Mouse (Mus musculus): Measurements from ENCODE around the gene Nav2. TPM values are rescaled to one million over a fixed set of nuclear protein-coding genes. Genes with fewer than 3 reads are reported as not detected.

Nav2 gene
- polyA plus RNA-seq, 1 experiment from 2014 or later, result 5.8 TPM

DNA sequence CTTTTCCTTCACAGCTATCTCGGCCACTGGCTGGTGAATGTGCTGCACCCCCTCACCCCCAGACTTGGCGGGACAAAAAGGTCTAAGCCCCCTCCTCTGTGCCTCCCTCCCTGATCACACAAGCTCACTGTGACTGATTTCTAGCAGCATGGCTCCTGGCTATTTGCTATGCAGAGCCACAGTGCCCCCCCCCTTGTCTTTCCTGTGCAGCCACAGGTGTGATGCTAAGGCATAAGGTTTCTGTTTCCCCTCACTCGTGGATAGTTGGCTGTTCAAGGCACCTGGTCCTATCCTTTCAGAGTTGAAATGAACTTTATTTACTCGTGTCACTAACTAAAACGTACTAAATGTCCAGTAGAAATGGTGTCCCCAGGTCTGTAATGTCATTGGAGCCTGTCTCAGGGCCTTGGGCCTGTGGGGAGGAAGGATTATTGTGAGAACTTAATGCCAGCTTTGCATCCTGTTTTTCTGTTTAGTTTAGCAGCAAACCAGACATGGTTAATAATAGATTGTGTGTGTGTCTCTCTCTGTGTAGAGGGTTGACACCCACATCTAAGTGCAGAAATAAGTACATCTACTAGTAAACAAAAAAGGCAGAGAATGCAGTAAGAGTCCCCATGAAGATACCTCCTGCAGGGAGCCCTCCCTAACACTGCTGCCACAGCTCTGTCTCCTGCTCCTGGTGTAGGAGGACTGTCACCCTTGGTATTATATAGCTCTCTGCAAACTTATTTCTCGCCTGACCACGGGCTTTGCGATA is 7.9 kb upstream of the Nav2 start:
- Histone ChIP-seq H3K4me1 (replicated peaks; ENCODE audit: control insufficient read depth, insufficient read depth, low read length) (no peaks in the 10 kb centered on the region), H3K4me2 (replicated peaks; ENCODE audit: low read depth) (no peak overlapping the region), H3K9ac (ENCODE audit: low read depth, low read length) (no peak overlapping the region), H3K27me3 (replicated peaks; ENCODE audit: control insufficient read depth, insufficient read depth, low read length) (no peaks in the 10 kb centered on the region), H3K36me3 (ENCODE audit: control insufficient read depth, insufficient read depth) (no peaks in the 10 kb centered on the region), H3K9me3 (ENCODE audit: control insufficient read depth) (no peaks in the 10 kb centered on the region), H3K27ac (ENCODE audit: low read depth, low read length) (no peak overlapping the region), H3K4me3 (ENCODE audit: low read depth, low read length) (no peak overlapping the region)
- no peak for ATAC-seq
- no peak for TF ChIP-seq CTCF (IDR thresholded peaks at IDR 0.05; ENCODE audit: low read depth)
- 69% methylated on average over 8 of the region's 8 CpGs for WGBS

DNA sequence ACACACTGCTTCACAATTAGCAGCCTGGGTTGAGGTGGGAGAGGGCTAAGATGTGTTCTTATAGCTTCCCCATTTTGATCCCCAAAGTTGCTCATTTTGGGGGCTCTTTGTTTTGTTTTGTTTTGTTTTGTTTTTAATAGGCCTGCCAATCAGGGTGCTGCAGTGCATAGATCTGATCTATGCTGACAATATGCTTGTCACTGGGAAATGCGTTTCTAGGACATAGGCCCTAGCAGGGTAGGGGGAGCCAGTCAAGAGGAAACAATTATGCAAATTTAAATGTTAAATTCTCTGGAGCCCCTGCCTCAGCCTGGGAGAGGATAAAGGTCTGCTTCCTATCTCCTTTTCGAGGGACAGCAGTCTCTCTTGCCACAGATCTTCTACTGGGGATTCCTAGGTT is 6.1 kb upstream of the Nav2 start:
- H3K4me3 ChIP-seq (ENCODE audit: low read depth, low read length), result no peak overlapping the region
- no peak overlapping the region for H3K9ac ChIP-seq (ENCODE audit: low read depth, low read length)
- H3K27me3 ChIP-seq (replicated peaks; ENCODE audit: control insufficient read depth, insufficient read depth, low read length), result no peaks in the 10 kb centered on the region
- TF ChIP-seq CTCF (IDR thresholded peaks at IDR 0.05; ENCODE audit: low read depth), result no peak
- no peaks in the 10 kb centered on the region for H3K36me3 ChIP-seq (ENCODE audit: control insufficient read depth, insufficient read depth)
- 62% methylated on average over 2 of the region's 2 CpGs for WGBS
- H3K27ac ChIP-seq (ENCODE audit: low read depth, low read length), result no peak overlapping the region
- H3K4me2 ChIP-seq (replicated peaks; ENCODE audit: low read depth), result no peak overlapping the region
- no peaks in the 10 kb centered on the region for H3K4me1 ChIP-seq (replicated peaks; ENCODE audit: control insufficient read depth, insufficient read depth, low read length)
- ATAC-seq, result no peak
- no peaks in the 10 kb centered on the region for H3K9me3 ChIP-seq (ENCODE audit: control insufficient read depth)

DNA sequence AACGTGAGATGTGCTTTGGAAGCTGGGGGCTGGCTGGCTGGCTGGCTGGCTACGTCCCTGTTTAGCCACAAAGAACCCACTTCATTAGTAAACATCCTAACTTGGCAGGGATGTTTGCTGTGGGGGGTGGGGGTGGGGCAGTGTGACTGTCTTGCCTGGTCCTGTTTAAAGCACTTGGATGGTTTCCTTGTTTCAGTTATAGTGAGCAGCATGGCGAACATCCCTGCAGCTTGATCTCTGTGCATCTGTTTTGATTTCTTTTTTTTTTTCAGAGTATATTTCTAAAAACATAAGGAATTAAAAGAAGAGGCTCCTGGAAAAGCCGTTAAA is 791 bp downstream of the Nav2 start:
- Histone ChIP-seq H3K36me3 (ENCODE audit: control insufficient read depth, insufficient read depth) (no peaks in the 10 kb centered on the region), H3K27ac (ENCODE audit: low read depth, low read length) (no peak overlapping the region), H3K9me3 (ENCODE audit: control insufficient read depth) (no peaks in the 10 kb centered on the region), H3K4me3 (ENCODE audit: low read depth, low read length) (no peak overlapping the region), H3K4me1 (replicated peaks; ENCODE audit: control insufficient read depth, insufficient read depth, low read length) (0 out of 2 replicates have a peak, but pooled peaks cover 4% of the 10 kb centered on the region), H3K4me2 (replicated peaks; ENCODE audit: low read depth) (no peak overlapping the region), H3K9ac (ENCODE audit: low read depth, low read length) (no peak overlapping the region), H3K27me3 (replicated peaks; ENCODE audit: control insufficient read depth, insufficient read depth, low read length) (no peaks in the 10 kb centered on the region)
- 49% methylated on average over 4 of the region's 4 CpGs for WGBS
- ATAC-seq, result no peak
- TF ChIP-seq CTCF (IDR thresholded peaks at IDR 0.05; ENCODE audit: low read depth), result no peak

DNA sequence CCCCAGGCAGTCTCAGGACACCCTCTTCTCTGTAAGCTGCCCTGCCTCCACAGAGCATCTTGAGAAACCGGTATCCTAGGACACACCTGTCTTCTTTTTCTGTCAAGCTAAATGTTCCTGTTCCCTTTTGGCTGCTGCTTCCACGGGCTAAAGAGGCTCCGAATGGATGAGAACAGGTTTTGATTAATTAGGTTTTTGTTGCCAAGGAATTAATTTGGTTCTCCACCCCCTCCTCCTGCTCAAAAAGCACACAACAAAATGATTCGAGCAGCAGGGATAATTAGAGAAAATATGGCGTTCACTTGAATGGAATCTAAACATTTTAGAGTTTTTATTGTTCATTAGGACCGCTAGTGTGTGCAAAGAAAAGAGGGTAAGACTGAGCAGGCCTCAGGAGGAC is 1.8 kb downstream of the Nav2 start:
- 0 out of 2 replicates have a peak, but pooled peaks cover 4% of the 10 kb centered on the region for H3K4me1 ChIP-seq (replicated peaks; ENCODE audit: control insufficient read depth, insufficient read depth, low read length)

DNA sequence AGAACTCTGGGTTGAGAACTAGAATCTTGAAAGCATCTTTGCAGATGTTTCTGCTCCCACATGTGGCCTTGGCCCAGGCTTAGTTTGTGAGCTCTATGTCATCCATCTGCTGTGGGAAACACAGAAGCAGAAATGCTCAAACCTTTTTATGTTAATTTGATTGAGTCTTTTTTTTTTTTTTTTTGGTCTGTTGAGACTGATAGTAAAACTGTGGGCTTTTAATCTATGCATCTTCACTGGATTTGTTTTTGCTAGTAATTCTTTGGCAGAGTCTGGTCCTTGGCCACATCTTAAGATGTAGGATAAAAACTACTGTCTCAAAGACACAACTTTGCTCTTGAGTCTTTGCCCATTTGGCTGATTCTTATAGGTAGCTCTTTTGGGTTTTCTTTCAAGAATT is 2.6 kb downstream of the Nav2 start:
- no peak overlapping the region for H3K4me2 ChIP-seq (replicated peaks; ENCODE audit: low read depth)
- no peak overlapping the region for H3K27ac ChIP-seq (ENCODE audit: low read depth, low read length)
- no peaks in the 10 kb centered on the region for H3K27me3 ChIP-seq (replicated peaks; ENCODE audit: control insufficient read depth, insufficient read depth, low read length)
- H3K4me1 ChIP-seq (replicated peaks; ENCODE audit: control insufficient read depth, insufficient read depth, low read length), result 0 out of 2 replicates have a peak, but pooled peaks cover 4% of the 10 kb centered on the region
- no peak for TF ChIP-seq CTCF (IDR thresholded peaks at IDR 0.05; ENCODE audit: low read depth)
- no peak overlapping the region for H3K9ac ChIP-seq (ENCODE audit: low read depth, low read length)
- H3K4me3 ChIP-seq (ENCODE audit: low read depth, low read length), result no peak overlapping the region
- no peaks in the 10 kb centered on the region for H3K9me3 ChIP-seq (ENCODE audit: control insufficient read depth)
- no peak for ATAC-seq
- H3K36me3 ChIP-seq (ENCODE audit: control insufficient read depth, insufficient read depth), result no peaks in the 10 kb centered on the region

More for the DNA sequence above, 1.8 kb downstream of the Nav2 start:
- no peaks in the 10 kb centered on the region for H3K36me3 ChIP-seq (ENCODE audit: control insufficient read depth, insufficient read depth)
- H3K27me3 ChIP-seq (replicated peaks; ENCODE audit: control insufficient read depth, insufficient read depth, low read length), result no peaks in the 10 kb centered on the region
- no peak overlapping the region for H3K9ac ChIP-seq (ENCODE audit: low read depth, low read length)
- TF ChIP-seq CTCF (IDR thresholded peaks at IDR 0.05; ENCODE audit: low read depth), result no peak
- WGBS, result 74% methylated on average over 6 of the region's 6 CpGs
- ATAC-seq, result no peak
- H3K4me3 ChIP-seq (ENCODE audit: low read depth, low read length), result no peak overlapping the region
- no peaks in the 10 kb centered on the region for H3K9me3 ChIP-seq (ENCODE audit: control insufficient read depth)
- no peak overlapping the region for H3K4me2 ChIP-seq (replicated peaks; ENCODE audit: low read depth)
- H3K27ac ChIP-seq (ENCODE audit: low read depth, low read length), result no peak overlapping the region

DNA sequence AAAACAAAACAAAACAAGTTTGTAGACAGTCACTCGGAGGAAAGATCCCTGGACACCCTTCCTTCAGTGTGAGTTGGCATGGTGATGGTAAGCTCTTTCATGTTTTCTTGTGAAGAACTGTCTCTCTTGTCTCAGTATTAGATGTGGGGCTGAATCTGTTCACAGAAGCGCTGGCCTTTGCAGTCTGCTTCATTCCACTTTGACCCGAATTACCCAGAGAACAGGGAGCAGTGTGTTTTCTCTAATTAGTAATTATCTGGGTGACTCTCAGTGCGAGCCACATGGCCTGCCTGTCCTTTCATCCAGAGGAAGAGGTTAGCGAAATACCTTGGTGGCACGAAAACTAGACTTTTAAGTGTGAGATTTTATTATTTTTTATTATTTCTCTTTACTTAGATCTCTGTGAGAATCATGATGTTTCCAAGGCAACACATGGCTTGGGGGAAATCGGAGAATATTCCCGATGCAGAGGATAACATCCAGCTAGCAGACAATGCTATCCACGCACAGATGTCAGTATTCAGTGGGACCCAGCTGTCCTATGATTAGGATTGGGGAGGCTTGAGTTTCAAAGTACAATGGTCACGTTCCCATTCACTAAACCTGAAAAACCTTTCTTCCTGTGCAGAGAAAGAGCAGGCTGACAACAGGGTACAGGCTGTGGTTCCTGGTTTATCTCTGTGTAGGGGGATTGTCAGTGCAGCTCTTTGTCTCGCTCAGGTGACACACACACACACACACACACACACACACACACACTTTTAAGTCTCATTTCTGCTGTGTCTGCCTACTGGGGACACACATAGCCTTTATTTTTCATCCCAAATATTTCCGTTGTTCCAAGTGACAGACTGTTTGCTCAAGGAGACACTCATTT is 6.4 kb downstream of the Nav2 start:
- TF ChIP-seq CTCF (IDR thresholded peaks at IDR 0.05; ENCODE audit: low read depth), result no peak

More for the DNA sequence above, 6.4 kb downstream of the Nav2 start:
- H3K9ac ChIP-seq (ENCODE audit: low read depth, low read length), result no peak overlapping the region
- H3K4me3 ChIP-seq (ENCODE audit: low read depth, low read length), result no peak overlapping the region
- WGBS, result 69% methylated on average over 12 of the region's 12 CpGs
- no peaks in the 10 kb centered on the region for H3K27me3 ChIP-seq (replicated peaks; ENCODE audit: control insufficient read depth, insufficient read depth, low read length)
- no peaks in the 10 kb centered on the region for H3K36me3 ChIP-seq (ENCODE audit: control insufficient read depth, insufficient read depth)
- H3K4me2 ChIP-seq (replicated peaks; ENCODE audit: low read depth), result no peak overlapping the region
- no peaks in the 10 kb centered on the region for H3K4me1 ChIP-seq (replicated peaks; ENCODE audit: control insufficient read depth, insufficient read depth, low read length)
- no peaks in the 10 kb centered on the region for H3K9me3 ChIP-seq (ENCODE audit: control insufficient read depth)
- no peak for ATAC-seq
- no peak overlapping the region for H3K27ac ChIP-seq (ENCODE audit: low read depth, low read length)

Data from intestine, postnatal 0 days (tissue).